Mouse (Mus musculus) bone marrow, adult 2 months (tissue): ENCODE data around the gene Unc13b. TPM values are rescaled to one million over a fixed set of nuclear protein-coding genes. Genes with fewer than 3 reads are reported as not detected.

ENCODE experiments used
- H3K27ac ChIP-seq: fragments of 200-500 bp; 2 replicates; pipeline ENCODE4 v1.5.1; 2012; ENCODE audit warnings: low read depth, mild to moderate bottlenecking, control low read depth, inconsistent platforms, low read length; ENCODE audit not compliant: control insufficient read depth, poor library complexity, insufficient read depth
- H3K4me1 ChIP-seq: fragments of 200-500 bp; 2 replicates; pipeline ENCODE4 v1.6.1; 2011; ENCODE audit warnings: low read length; ENCODE audit not compliant: control insufficient read depth, insufficient read depth
- H3K4me3 ChIP-seq: fragments of 200-500 bp; replicated peaks from 2 replicates; pipeline ENCODE3; 2011; ENCODE audit warnings: mild to moderate bottlenecking, low read depth, low read length, control low read depth; ENCODE audit not compliant: control insufficient read depth
- CTCF ChIP-seq: fragments of 200-500 bp; IDR thresholded peaks from 2 replicates; pipeline ENCODE4 v1.5.1; 2011; ENCODE audit warnings: low read length, control low read depth; ENCODE audit not compliant: control insufficient read depth, insufficient read depth
- POLR2A ChIP-seq: fragments of 200-500 bp; IDR thresholded peaks from 2 replicates; pipeline ENCODE4 v1.6.1; 2011; ENCODE audit warnings: low read depth, mild to moderate bottlenecking, control low read depth, low read length, borderline replicate concordance; ENCODE audit not compliant: control insufficient read depth
- WGBS: fragments of 180-500 bp; shearing (Covaris S2); methylation state at CpG from one replicate; pipeline ENCODE4 v1.1.7; 2018; 5-methylcytosine and 5-hydroxymethylcytosine counted together
- polyA plus RNA-seq: library from polyadenylated mRNA; stranded (reverse); fragments of >200 nt; gene quantifications from 2 replicates; pipeline ENCODE4 v1.2.4, GENCODE M21; 2011; ENCODE audit warnings: low replicate concordance; ENCODE audit not compliant: missing spikeins, insufficient read depth, insufficient read length

Unc13b gene
- polyA plus RNA-seq, 1 experiment, result 3.8 TPM

DNA sequence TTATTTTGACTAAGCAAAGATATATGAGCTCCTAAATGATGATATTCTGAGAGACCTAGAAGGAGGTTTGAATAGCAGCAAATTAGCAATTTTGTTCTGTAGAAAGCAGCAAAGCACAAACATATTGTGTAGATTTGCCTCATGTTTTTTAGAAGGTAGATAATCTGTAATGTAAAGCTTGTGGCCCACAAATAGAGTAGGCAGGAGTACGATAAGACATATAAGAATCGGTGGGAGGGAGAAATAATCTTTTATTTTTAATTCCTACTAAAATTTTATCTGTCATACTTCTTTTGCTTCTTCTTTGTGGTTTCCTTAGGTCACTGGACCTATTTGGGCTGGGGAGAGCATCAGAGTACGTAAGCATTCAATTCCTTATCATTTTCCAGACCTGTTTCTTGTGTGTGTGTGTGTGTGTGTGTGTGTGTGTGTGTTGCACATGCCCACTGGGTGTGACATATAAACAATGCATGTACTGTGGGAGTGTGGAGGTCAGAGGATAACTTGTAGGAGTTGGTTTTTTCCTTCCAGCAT is 102.4 kb downstream of the Unc13b start:
- Histone ChIP-seq H3K27ac (no peak overlapping the region), H3K4me3 (no peak overlapping the region), H3K4me1 (no peaks in the 10 kb centered on the region)
- no peak for TF ChIP-seq POLR2A
- TF ChIP-seq CTCF, result no peak
- WGBS, result 73% methylated on average over 3 of the region's 3 CpGs

DNA sequence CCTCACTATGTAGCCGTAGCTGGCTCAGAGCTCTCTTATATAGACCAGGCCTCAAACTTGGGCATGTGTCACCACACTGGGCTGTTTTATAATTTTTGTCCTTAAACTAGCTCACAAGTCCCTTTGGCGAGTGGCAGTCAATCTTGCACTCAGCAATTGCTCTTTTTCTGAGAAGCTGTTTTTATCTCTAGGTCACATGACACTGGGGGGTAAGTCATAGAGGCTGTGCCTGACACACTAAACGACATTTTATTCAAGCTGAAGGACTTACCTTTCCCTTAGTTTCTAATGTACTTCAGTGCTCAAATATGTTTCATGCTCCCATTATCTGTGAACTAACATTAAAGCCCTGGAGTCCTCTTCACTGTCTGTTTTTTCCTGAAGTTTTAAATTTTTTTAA is 104.5 kb downstream of the Unc13b start:
- Histone ChIP-seq H3K4me3 (no peak overlapping the region), H3K4me1 (no peaks in the 10 kb centered on the region), H3K27ac (no peak overlapping the region)
- 60% methylated on average over 3 of the region's 3 CpGs for WGBS
- TF ChIP-seq POLR2A, result no peak
- no peak for TF ChIP-seq CTCF

- Histone ChIP-seq H3K27ac (no peak overlapping the region), H3K4me1 (no peaks in the 10 kb centered on the region), H3K4me3 (no peak overlapping the region)
- TF ChIP-seq POLR2A, result no peak
- TF ChIP-seq CTCF, result no peak
- 80% methylated on average over 12 of the region's 12 CpGs for WGBS
These were observed 106.8 kb downstream of the Unc13b start for GRCm38 (mm10) chr4:43165403-43166005.

- no peak for TF ChIP-seq POLR2A
- no peak for TF ChIP-seq CTCF
- Histone ChIP-seq H3K27ac (no peak overlapping the region), H3K4me1 (no peaks in the 10 kb centered on the region), H3K4me3 (no peak overlapping the region)
- 64% methylated on average over 3 of the region's 3 CpGs for WGBS
These were observed 111.3 kb downstream of the Unc13b start for GRCm38 (mm10) chr4:43170028-43170427.

DNA sequence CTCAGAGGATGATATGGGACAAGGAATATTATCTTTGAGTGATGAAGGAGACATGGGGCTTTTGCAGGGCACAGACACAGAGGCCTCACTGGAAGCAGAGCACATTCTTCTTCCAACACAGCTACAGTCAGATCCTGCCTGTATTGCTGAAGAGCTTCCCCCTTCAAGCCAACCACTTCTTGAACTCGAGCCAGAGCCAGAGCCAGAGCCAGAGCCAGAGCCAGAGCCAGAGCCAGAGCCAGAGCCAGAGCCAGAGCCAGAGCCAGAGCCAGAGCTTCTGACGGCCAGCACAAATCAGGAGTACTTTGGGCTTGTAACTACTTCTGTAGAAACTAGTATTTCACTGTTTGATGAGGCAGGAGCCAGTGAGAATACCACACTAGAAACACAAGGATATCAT is 118.4 kb downstream of the Unc13b start:
- H3K4me1 ChIP-seq, result no peaks in the 10 kb centered on the region
- no peak overlapping the region for H3K4me3 ChIP-seq
- 73% methylated on average over 2 of the region's 2 CpGs for WGBS
- H3K27ac ChIP-seq, result no peak overlapping the region
- TF ChIP-seq POLR2A (no peak), CTCF (no peak)

GRCm38 (mm10) chr4:43182474-43183168 is 123.9 kb downstream of the Unc13b start:
- TF ChIP-seq POLR2A, result no peak
- TF ChIP-seq CTCF, result no peak
- 83% methylated on average over 8 of the region's 8 CpGs for WGBS
- Histone ChIP-seq H3K4me3 (no peak overlapping the region), H3K27ac (no peak overlapping the region), H3K4me1 (no peaks in the 10 kb centered on the region)

- H3K27ac ChIP-seq, result no peak overlapping the region
- TF ChIP-seq CTCF (no peak), POLR2A (no peak)
- no peaks in the 10 kb centered on the region for H3K4me1 ChIP-seq
- H3K4me3 ChIP-seq, result no peak overlapping the region
- WGBS, result 79% methylated on average over 2 of the region's 2 CpGs
These were observed 128.7 kb downstream of the Unc13b start for GRCm38 (mm10) chr4:43187439-43187838.

GRCm38 (mm10) chr4:43189381-43189780 is 130.6 kb downstream of the Unc13b start:
- no peak overlapping the region for H3K4me3 ChIP-seq
- WGBS, result 88% methylated on average over 5 of the region's 5 CpGs
- TF ChIP-seq POLR2A (no peak), CTCF (no peak)
- no peak overlapping the region for H3K27ac ChIP-seq
- no peaks in the 10 kb centered on the region for H3K4me1 ChIP-seq
